Mouse (Mus musculus) cerebellum, adult 2 months (tissue): Measurements from ENCODE around the gene Insr. TPM values are rescaled to one million over a fixed set of nuclear protein-coding genes. Genes with fewer than 3 reads are reported as not detected.

ENCODE experiments used
- DNase-seq, 2 experiments: peaks; one replicate each; pipeline ENCODE4 v3.0.0; 2021
- H3K27ac ChIP-seq: fragments of 200-500 bp; 2 replicates; pipeline ENCODE4 v1.5.1; 2012; ENCODE audit warnings: low read length, control low read depth, inconsistent platforms; ENCODE audit not compliant: insufficient read depth
- H3K27me3 ChIP-seq: fragments of 200-500 bp; 2 replicates; pipeline ENCODE4 v1.6.1; 2012; ENCODE audit warnings: inconsistent platforms, mild to moderate bottlenecking, low read length, moderate library complexity; ENCODE audit not compliant: control insufficient read depth, insufficient read depth
- H3K4me1 ChIP-seq: fragments of 200-500 bp; 2 replicates; pipeline ENCODE4 v1.6.1; 2011; ENCODE audit warnings: low read length; ENCODE audit not compliant: control insufficient read depth, insufficient read depth
- H3K4me3 ChIP-seq: fragments of 200-500 bp; replicated peaks from 2 replicates; pipeline ENCODE3; 2011; ENCODE audit warnings: mild to moderate bottlenecking, low read depth, low read length, control low read depth; ENCODE audit not compliant: insufficient read depth
- CTCF ChIP-seq: fragments of 200-500 bp; IDR thresholded peaks from 2 replicates; pipeline ENCODE4 v1.5.1; 2011; ENCODE audit warnings: low read depth, mild to moderate bottlenecking, control low read depth, low read length, moderate library complexity, borderline replicate concordance; ENCODE audit not compliant: insufficient read depth
- POLR2A ChIP-seq: fragments of 200-500 bp; IDR thresholded peaks from 2 replicates; pipeline ENCODE4 v1.6.1; 2011; ENCODE audit warnings: low read length, control low read depth, borderline replicate concordance; ENCODE audit not compliant: insufficient read depth
- WGBS: fragments of 180-500 bp; shearing (Covaris S2); methylation state at CpG from one replicate; pipeline ENCODE4 v1.1.7; 2018; 5-methylcytosine and 5-hydroxymethylcytosine counted together
- polyA plus RNA-seq: library from polyadenylated mRNA; depleted of rRNA; stranded (reverse); fragments of >200 nt; gene quantifications from 2 replicates; pipeline ENCODE4 v1.2.3, GENCODE M21; 2012

Insr gene
- polyA plus RNA-seq, 1 experiment, result 16.2 TPM

DNA sequence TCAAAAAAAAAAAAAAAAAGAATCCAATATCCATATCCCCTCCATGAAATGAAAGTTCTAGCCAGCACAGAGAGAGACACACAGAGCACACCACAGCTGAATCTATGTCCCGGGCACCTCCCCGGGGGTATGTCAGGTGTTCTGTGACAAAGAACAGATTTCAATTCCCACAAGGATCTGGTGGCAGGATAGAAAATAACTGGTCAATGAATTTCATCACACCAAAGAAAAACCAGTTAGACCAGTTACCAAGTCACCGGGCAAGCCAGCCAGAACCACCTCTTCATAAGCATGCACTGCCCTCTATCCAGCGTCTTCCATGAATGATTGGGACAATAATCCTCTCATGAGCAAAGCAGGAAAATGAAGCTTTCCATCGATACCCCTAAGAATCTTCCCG is 26.8 kb downstream of the Insr start:
- WGBS, result 92% methylated on average over 6 of the region's 6 CpGs
- DNase-seq, result no peak
- Histone ChIP-seq H3K4me1 (no peaks in the 10 kb centered on the region), H3K4me3 (no peak overlapping the region), H3K27me3 (no peaks in the 10 kb centered on the region), H3K27ac (no peak overlapping the region)
- TF ChIP-seq POLR2A (no peak), CTCF (no peak)

DNA sequence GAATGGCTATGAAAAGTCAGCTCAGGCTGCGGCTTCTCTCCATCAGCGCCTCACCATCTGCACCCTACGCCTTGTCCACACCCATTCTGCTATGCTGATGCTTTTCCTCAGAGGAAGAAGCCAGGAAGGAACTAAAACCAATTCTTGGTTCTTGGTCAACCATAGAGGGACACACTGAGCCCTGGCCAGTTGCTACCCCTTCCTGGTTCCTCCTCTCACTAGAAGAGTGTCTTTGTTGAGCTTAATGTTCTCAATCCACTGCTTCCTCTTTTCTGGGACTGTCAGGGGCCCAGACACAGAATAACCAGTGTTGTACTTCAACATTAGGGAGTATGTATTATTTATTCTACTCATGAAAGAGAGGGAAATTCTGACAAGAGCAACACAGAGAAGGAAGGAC is 28.3 kb downstream of the Insr start:
- Histone ChIP-seq H3K27me3 (no peaks in the 10 kb centered on the region), H3K27ac (no peak overlapping the region), H3K4me1 (no peaks in the 10 kb centered on the region), H3K4me3 (no peak overlapping the region)
- TF ChIP-seq CTCF, result no peak
- TF ChIP-seq POLR2A, result no peak
- DNase-seq, result no peak
- 93% methylated on average over 3 of the region's 3 CpGs for WGBS

DNA sequence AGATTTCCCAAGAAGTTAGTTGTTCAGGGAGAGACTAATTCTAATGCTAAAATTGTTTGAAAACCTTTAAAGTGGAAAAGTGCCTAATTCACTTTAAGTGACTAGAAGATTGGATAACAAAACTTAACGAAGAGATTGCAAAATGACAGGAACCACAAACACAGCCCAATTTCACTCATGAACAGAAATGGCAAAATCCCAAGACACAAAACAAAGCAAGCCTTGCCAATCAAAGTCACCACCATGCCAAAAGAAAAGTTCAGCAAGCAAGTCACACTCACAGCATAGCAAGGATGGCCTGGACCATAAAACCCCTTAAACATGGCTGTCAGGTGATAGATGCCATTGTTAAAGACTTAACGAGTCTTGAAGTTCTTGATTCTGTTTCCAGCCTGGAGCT is 29.5 kb downstream of the Insr start:
- TF ChIP-seq POLR2A (no peak), CTCF (no peak)
- Histone ChIP-seq H3K4me3 (no peak overlapping the region), H3K27ac (no peak overlapping the region), H3K4me1 (no peaks in the 10 kb centered on the region), H3K27me3 (no peaks in the 10 kb centered on the region)
- 12% methylated on average over 2 of the region's 2 CpGs for WGBS
- no peak for DNase-seq

- WGBS, result 88% methylated on average over 5 of the region's 5 CpGs
- no peak overlapping the region for H3K27ac ChIP-seq
Measured at GRCm38 (mm10) chr8:3248704-3249103, 30.7 kb downstream of the Insr start.

GRCm38 (mm10) chr8:3247129-3247528 is 32.3 kb downstream of the Insr start:
- no peaks in the 10 kb centered on the region for H3K27me3 ChIP-seq
- WGBS, result 70% methylated on average over 1 of the region's 1 CpGs
- H3K4me1 ChIP-seq, result no peaks in the 10 kb centered on the region
- no peak overlapping the region for H3K27ac ChIP-seq
- no peak overlapping the region for H3K4me3 ChIP-seq
- TF ChIP-seq CTCF (no peak), POLR2A (no peak)
- no peak for DNase-seq

More at GRCm38 (mm10) chr8:3248704-3249103, 30.7 kb downstream of the Insr start:
- no peak overlapping the region for H3K4me3 ChIP-seq
- H3K27me3 ChIP-seq, result no peaks in the 10 kb centered on the region
- DNase-seq, result no peak
- no peak for TF ChIP-seq POLR2A
- TF ChIP-seq CTCF, result no peak
- H3K4me1 ChIP-seq, result no peaks in the 10 kb centered on the region

- TF ChIP-seq CTCF, result no peak
- no peak for TF ChIP-seq POLR2A
- Histone ChIP-seq H3K27ac (no peak overlapping the region), H3K4me3 (no peak overlapping the region), H3K4me1 (no peaks in the 10 kb centered on the region; the same call in 1 of the 2 replicates), H3K27me3 (no peaks in the 10 kb centered on the region)
- no peak for DNase-seq
- 70% methylated on average over 4 of the region's 4 CpGs for WGBS
Measured at GRCm38 (mm10) chr8:3243229-3243628, 36.2 kb downstream of the Insr start.

DNA sequence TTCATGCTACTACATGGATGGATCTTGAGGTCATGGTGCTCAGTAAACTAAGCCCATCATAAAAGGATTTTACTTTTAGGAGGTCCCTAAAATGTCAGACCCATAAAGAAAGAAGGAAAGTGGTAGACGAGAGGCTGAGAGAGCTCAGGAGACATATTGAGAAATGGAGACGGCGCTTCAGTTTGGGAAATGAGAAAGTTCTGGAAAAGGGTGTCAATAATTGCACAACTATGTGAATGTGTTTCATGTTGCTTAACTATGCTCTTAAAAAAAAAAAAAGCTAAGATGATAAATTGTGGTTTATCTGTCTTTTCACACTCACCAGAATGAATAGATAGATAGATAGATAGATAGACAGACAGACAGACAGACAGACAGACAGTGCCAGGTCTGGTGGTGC is 38.7 kb downstream of the Insr start:
- peaks cover 10% of the 10 kb centered on the region for H3K4me1 ChIP-seq
- 99% methylated on average over 3 of the region's 3 CpGs for WGBS
- TF ChIP-seq POLR2A (no peak), CTCF (no peak)

GRCm38 (mm10) chr8:3239641-3240040 is 39.8 kb downstream of the Insr start:
- Histone ChIP-seq H3K4me1 (peaks cover 10% of the 10 kb centered on the region), H3K27me3 (no peaks in the 10 kb centered on the region), H3K27ac (no peak overlapping the region), H3K4me3 (no peak overlapping the region)
- WGBS, result 77% methylated on average over 3 of the region's 3 CpGs
- DNase-seq, result no peak
- TF ChIP-seq POLR2A, result no peak
- no peak for TF ChIP-seq CTCF

More for the DNA sequence above, 38.7 kb downstream of the Insr start:
- no peak overlapping the region for H3K27ac ChIP-seq
- DNase-seq, result no peak
- H3K27me3 ChIP-seq, result no peaks in the 10 kb centered on the region
- H3K4me3 ChIP-seq, result no peak overlapping the region

DNA sequence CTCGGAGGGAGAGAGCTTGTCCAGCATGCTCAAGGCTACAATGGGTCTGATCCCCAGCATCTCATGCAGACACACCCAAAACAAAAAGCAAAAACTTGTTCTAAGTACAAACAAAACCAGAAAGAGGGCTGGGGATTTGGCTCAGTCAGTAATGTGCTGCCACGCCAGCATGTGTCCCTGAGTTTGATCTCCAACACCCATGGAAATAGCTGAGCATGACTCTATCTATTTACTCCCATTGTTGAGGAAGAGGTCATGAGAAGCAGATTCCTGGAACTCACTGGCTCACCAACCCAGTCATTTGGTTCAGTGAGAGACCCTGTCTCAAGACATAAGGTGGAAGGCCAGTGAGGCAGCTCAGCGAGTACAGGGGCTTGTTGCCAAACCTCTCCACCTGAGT is 40.6 kb downstream of the Insr start:
- Histone ChIP-seq H3K27ac (no peak overlapping the region), H3K4me3 (no peak overlapping the region), H3K27me3 (no peaks in the 10 kb centered on the region), H3K4me1 (peaks cover 10% of the 10 kb centered on the region)
- TF ChIP-seq CTCF (no peak), POLR2A (no peak)
- WGBS, result 62% methylated on average over 3 of the region's 3 CpGs
- DNase-seq, result no peak
